Mouse (Mus musculus) small intestine, adult 2 months (tissue): ENCODE results near the gene Tssk2.

Experiments used
- CTCF ChIP-seq: fragments of 200-500 bp; IDR thresholded peaks from 2 replicates; pipeline ENCODE4 v1.5.1; 2012; ENCODE audit warnings: low read depth, mild to moderate bottlenecking, control low read depth, inconsistent platforms, low read length, moderate library complexity, mixed read lengths; ENCODE audit not compliant: insufficient replicate concordance, insufficient read length; ENCODE audit errors: extremely low read depth
- POLR2A ChIP-seq: fragments of 200-500 bp; IDR thresholded peaks from 2 replicates; pipeline ENCODE4 v1.6.1; 2012; ENCODE audit warnings: low read depth, mild to moderate bottlenecking, control low read depth, inconsistent platforms, low read length, moderate library complexity

DNA sequence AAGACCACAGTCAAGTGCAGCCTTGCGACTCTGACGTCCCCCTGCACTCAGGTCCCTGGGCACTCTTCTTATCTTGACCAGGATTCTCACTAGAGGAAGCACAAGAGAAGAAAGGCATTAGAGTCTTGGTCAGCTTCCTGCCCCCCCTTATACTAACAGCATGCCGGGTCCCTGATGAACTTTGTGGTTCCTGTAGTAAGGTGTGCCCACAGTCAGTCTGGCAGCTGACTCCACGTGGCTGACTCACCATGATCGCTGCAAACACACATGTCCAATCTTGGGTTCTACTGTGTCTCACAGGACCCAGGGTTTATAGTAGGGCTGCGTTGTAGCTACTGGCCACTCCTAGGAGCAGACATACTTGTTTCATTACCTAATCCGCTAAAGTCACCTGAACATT lies 39.8 kb downstream of the Tssk2 start:
- TF ChIP-seq POLR2A (no peak), CTCF (no peak)
